Mouse (Mus musculus) hindlimb bud, embryonic 11.5 days (tissue): Measurements from ENCODE around the gene Trim62.

ENCODE experiments used
- DNase-seq: peaks from one replicate; pipeline ENCODE4 v3.0.0-alpha.2; 2012; ENCODE audit warnings: low read depth, low spot score; ENCODE audit errors: extremely low spot score

Gene Trim62

GRCm38 (mm10) chr4:128885540-128885939, 2.2 kb downstream of the Trim62 start:
- no peak for DNase-seq

GRCm38 (mm10) chr4:128886571-128886970, 3.2 kb downstream of the Trim62 start:
- DNase-seq: no peak

DNA sequence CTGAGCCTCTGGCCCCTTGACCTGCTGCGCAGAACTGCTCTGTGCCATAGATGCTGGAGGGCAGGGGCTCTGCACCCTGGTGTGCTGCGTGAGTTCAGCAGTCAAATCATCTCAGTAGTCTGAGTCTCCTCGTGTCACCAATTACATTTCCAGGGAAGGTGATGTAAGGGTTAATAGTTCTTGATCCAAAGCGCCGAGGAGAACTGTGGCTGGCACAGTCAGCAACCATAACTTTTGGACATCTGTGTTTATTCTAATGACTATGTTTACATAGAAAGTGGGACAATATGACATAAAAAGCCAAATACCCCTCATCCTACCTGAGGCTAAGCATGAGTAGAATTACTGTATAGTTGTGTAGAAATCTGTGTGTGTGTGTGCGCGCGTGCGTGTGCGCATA, 3.6 kb downstream of the Trim62 start:
- DNase-seq: no peak

DNA sequence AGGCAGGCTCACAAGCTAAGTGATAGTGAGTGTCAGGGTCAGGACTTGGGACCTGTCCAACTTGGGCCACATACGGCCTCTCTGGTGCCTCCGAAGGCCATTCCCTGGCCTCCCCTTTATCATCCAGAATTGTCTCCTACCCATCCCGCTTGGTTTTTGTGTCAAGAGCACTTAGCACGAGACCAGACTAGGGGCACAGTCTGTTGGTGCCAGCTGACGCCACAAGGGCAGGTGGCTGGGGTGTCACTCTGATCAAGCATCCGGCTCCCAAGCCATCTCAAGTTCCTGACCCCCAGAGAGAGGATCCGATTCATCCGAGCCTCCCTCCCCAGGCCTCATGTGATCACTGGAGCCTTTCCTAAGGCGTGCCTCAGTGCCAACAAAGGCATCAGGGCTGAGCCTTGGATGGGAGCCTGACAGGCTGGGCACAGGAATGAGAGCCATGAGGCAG, 4.3 kb downstream of the Trim62 start:
- no peak for DNase-seq

DNA sequence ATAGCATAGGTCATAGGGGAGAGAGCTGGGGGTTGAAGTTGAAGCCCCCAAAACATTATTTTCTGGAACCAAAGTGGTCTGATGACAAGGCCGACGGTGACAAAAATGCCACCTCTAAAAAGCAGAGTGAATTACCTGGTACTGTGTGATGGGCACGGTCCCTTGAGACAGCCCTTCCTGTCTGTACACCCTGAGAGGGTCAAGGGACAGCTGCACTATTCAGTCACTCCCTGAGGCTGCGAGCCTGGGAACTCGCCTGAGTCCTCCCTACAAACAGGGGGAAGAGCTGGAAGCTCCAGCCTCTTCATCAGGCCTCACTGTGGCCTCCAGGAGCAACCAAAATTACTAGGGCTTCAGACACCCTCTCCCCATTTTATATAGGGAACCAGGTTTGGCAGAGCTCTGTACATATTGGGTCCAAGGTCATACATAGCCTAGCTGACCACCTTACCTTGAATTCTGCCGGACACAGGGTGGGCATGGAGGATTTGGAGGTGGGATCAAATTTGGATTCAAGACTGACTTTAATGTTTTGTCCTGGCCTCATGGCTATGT, 5.1 kb downstream of the Trim62 start:
- DNase-seq: no peak

GRCm38 (mm10) chr4:128889752-128890630, 6.6 kb downstream of the Trim62 start:
- no peak for DNase-seq

GRCm38 (mm10) chr4:128891157-128891556, 7.8 kb downstream of the Trim62 start:
- DNase-seq: no peak

- no peak for DNase-seq
These were observed 8.4 kb downstream of the Trim62 start for GRCm38 (mm10) chr4:128891746-128892145.

GRCm38 (mm10) chr4:128892188-128892587, 8.8 kb downstream of the Trim62 start:
- no peak for DNase-seq

GRCm38 (mm10) chr4:128894112-128894511, 10.7 kb downstream of the Trim62 start:
- no peak for DNase-seq

DNA sequence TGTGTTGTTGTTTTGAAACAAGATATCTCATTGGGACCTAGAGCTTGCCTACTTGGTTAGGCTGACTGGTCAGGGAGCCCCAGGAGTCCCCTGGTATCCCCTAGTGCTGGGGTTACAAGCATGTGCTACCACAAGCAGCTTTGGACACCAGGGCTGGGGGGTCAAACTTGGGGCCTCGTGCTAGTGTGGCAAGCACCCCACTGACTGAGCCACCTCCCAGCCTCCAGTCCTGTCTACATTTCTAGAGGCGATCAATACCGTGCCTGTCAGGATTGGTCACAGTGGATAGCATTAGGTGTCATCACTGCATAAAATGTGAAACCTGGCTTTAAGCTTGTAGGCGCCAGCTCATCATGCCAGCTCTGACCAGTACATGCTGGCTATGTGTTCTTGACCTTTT, 12.5 kb downstream of the Trim62 start:
- DNase-seq: no peak

DNA sequence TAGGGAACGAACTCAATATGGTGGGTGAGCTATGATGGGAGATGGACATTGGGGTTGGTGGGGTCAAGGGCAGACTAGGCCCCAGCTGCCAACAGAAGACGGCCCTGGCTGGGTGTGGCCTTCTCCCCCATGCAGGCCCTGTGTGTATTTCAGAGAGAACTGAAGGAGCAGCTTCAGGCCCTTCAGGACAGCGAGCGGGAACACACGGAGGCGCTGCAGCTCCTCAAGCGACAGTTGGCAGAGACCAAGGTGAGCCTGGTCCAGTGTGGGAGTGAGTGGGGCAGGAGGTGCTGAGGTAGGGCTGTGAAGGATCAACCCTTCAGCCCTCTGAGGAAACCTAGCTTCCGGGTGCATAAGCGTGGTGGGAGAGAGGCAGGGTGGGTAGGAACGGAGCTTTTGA, 13.3 kb downstream of the Trim62 start:
- DNase-seq: no peak

- no peak for DNase-seq
These were observed 14.6 kb downstream of the Trim62 start for GRCm38 (mm10) chr4:128897911-128898421.

GRCm38 (mm10) chr4:128899332-128899731, 16.0 kb downstream of the Trim62 start:
- no peak for DNase-seq

- no peak for DNase-seq
These were observed 17.1 kb downstream of the Trim62 start for GRCm38 (mm10) chr4:128900484-128900883.

- no peak for DNase-seq
These were observed 19.0 kb downstream of the Trim62 start for GRCm38 (mm10) chr4:128902390-128902789.

- no peak for DNase-seq
These were observed 20.8 kb downstream of the Trim62 start for GRCm38 (mm10) chr4:128904035-128904800.

GRCm38 (mm10) chr4:128905251-128905650, 21.9 kb downstream of the Trim62 start:
- DNase-seq: no peak

GRCm38 (mm10) chr4:128906757-128907156, 23.4 kb downstream of the Trim62 start:
- no peak for DNase-seq

DNA sequence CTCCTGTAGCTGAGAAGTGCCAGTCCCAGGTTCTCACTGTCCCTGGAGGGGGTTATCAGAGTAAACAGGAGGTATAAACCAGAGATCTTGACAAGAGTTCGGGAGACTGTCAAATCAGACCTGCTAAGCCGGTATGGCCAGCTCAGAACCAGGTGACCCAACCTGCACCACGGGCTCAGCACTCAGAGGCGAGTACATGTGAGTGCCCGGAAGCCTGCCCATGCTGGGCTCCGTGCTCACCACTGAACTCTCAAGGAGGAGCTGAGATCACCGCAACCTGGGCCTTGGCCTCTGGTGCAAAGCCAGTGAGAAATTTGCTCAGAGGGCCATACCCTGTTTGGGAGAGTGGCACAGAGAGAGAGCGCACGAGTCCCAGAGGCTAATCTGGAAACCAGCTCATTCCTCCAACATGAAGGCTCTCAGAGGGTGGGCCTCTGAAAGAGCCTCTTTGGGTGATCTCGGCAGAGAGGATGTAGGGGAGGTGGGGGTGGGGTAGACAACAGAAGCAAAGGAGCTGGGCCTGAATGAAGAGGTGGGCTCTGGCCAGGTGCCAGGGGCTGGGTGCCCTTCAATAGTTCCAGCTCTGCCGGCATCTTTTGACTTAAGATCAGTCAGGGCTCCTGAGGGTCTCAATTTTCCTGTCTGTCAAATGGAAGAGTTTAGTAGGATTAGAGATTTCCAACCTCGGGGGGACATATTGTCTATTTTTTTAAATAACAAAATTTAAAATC, 24.0 kb downstream of the Trim62 start:
- DNase-seq: no peak
